Mouse (Mus musculus) heart, embryonic 12.5 days (tissue): ENCODE results near the gene Gpc6. TPM values are rescaled to one million over a fixed set of nuclear protein-coding genes. Genes with fewer than 3 reads are reported as not detected.
A peak's percentile ranks its signal among the peaks of the same experiment; 100 is the strongest.

Source experiments
- ATAC-seq: fragments of 200-750 bp; cut with Nextera tagmentation; 2 replicates; pipeline ENCODE4 v1.8.0; 2017; ENCODE audit warnings: moderate TSS enrichment, moderate library complexity; ENCODE audit not compliant: insufficient number of reproducible peaks, low FRiP score
- H3K27ac ChIP-seq: fragments of 300-500 bp; sonication (generic); 2 replicates; pipeline ENCODE4 v1.5.1; 2016; ENCODE audit warnings: mild to moderate bottlenecking, moderate library complexity; ENCODE audit not compliant: poor library complexity, severe bottlenecking
- H3K27me3 ChIP-seq: fragments of 300-500 bp; sonication (generic); replicated peaks from 2 replicates; pipeline ENCODE4 v1.6.1; 2016; ENCODE audit warnings: mild to moderate bottlenecking, moderate library complexity
- H3K36me3 ChIP-seq: fragments of 300-500 bp; sonication (generic); 2 replicates; pipeline ENCODE4 v1.6.1; 2016; ENCODE audit warnings: mild to moderate bottlenecking, moderate library complexity
- H3K4me1 ChIP-seq: fragments of 300-500 bp; sonication (generic); replicated peaks from 2 replicates; pipeline ENCODE4 v1.6.1; 2016; ENCODE audit warnings: mild to moderate bottlenecking
- H3K4me2 ChIP-seq: fragments of 300-500 bp; sonication (generic); 2 replicates; pipeline ENCODE4 v1.6.1; 2016; ENCODE audit warnings: mild to moderate bottlenecking, moderate library complexity
- H3K4me3 ChIP-seq: fragments of 300-500 bp; sonication (generic); 2 replicates; pipeline ENCODE4 v1.5.1; 2016; ENCODE audit warnings: mild to moderate bottlenecking
- H3K9ac ChIP-seq: fragments of 300-500 bp; sonication (generic); 2 replicates; pipeline ENCODE4 v1.6.1; 2016; ENCODE audit warnings: mild to moderate bottlenecking, moderate library complexity
- H3K9me3 ChIP-seq: fragments of 300-500 bp; sonication (generic); replicated peaks from 2 replicates; pipeline ENCODE4 v1.6.1; 2016; ENCODE audit warnings: mild to moderate bottlenecking, moderate library complexity
- WGBS: fragments of 180-500 bp; shearing (Covaris S2); methylation state at CpG from one replicate; pipeline ENCODE4 v1.1.7; 2016; 5-methylcytosine and 5-hydroxymethylcytosine counted together
- polyA plus RNA-seq: library from polyadenylated mRNA; unstranded; fragments of >200 nt; fragmentation: Nextera tagmentation; extraction: Ambion mirVana; gene quantifications from 2 replicates; pipeline ENCODE4 v1.2.1, GENCODE M21; 2016

The Gpc6 gene
- 15.9 and 17.0 TPM in 2 replicates for polyA plus RNA-seq

DNA sequence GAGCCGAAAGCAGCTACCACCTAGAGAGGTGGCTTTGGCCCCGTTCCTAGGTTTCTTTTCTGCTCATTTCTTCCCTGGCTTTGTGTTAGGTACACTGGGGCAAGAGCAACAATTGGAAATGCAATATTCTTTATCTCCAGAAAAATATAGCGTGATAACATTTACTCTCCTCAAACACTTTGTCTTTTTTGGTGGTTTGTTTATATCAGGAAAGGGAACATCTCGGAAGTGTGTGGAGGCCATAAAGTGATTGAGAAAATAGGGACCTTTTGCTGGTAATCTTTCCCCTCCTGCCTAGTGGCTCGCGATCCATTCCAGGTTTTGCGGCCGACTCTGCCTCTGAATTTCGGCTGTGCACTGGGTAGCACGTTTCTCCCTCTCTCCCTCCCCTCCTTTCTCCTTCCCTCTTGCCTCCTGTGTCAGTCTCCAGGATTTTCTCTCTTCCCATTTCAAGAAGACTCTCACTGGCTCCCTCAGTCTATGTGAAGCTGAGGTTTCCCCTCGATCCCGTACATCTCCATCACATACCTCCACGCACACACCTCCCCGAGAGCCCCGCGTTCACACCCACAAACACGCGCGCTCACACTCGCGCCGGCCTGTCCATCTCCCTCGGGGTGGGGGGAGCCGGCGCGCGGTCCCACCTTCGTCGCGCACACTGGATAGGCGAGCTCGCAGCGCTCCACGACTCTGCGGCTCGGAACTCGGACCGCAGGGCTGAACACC is at the start of gene Gpc6:
Gene Gpc6 (plus strand): TSS at position 440 of the 726 bp plus-strand sequence.
- Histone ChIP-seq H3K4me1 (peaks cover 10% of the 10 kb centered on the region), H3K9ac (peak within 1 kb of the TSS; percentile 79), H3K4me2 (peak within 1 kb of the TSS; percentile 97), H3K4me3 (peak within 1 kb of the TSS; percentile 72), H3K27ac (peak within 1 kb of the TSS; percentile 57), H3K9me3 (no peaks in the 10 kb centered on the region), H3K36me3 (no peaks in the 10 kb centered on the region), H3K27me3 (no peaks in the 10 kb centered on the region; the same call in 1 of the 2 replicates)
- ATAC-seq, result peak; percentile 67
- under 1% methylated on average over 38 of the region's 38 CpGs for WGBS

DNA sequence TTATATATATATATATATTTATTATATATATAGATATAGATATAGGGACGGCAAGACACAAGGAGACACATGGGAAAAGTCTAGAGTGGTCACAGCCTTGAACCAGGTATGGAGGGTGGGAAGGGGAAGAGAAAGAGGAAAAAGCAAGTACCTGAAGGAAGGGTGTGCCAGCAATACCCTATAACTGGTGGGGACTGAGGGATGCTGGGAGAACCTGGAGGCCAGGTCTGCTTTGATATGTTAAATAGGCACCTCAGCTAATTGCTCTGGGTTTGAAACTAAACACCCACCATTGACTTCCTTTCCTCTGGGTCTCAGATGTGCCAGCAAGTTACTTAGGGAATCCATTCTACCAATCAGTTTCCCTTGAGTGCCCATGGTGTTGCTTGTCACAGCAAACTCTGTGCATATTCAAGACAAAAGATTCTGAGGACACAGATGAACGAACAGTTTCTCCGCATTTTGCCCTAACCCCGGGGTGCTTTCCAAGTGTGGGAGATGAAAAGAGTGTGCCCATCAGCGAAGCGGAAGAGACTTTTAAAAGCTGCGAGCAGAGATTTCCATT is 42.6 kb upstream of the Gpc6 start:
- no peak for ATAC-seq
- 58% methylated on average over 7 of the region's 7 CpGs for WGBS
- no peaks in the 10 kb centered on the region for H3K27me3 ChIP-seq
- no peak overlapping the region for H3K9ac ChIP-seq
- no peak overlapping the region for H3K4me3 ChIP-seq
- H3K4me2 ChIP-seq, result no peak overlapping the region
- no peaks in the 10 kb centered on the region for H3K36me3 ChIP-seq
- no peaks in the 10 kb centered on the region for H3K9me3 ChIP-seq
- no peaks in the 10 kb centered on the region for H3K4me1 ChIP-seq
- H3K27ac ChIP-seq, result no peak overlapping the region

DNA sequence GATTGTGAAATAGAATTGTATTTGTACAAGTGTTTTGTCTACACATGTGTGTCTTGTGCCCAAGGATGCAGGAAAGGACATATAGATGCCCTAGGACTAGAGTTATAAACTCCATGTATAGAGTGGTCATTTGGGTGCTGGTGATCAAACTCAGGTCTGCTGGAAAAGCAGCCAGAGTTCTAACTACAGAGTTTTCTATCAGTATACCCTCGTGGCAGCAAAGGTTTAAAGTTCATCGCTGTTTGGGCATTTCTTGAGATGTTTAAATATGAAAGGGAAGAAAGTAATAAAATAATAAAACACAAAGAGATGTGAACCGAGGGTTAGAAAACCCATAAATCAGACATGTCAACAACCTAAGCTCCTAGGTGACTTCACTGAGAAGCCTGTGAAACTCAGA is 30.8 kb upstream of the Gpc6 start:
- Histone ChIP-seq H3K4me2 (no peak overlapping the region), H3K4me3 (no peak overlapping the region), H3K36me3 (no peaks in the 10 kb centered on the region), H3K4me1 (no peaks in the 10 kb centered on the region), H3K27ac (no peak overlapping the region), H3K9ac (no peak overlapping the region), H3K9me3 (0 out of 2 replicates have a peak, but pooled peaks cover 3% of the 10 kb centered on the region), H3K27me3 (no peaks in the 10 kb centered on the region)
- 60% methylated on average over 3 of the region's 3 CpGs for WGBS
- no peak for ATAC-seq

DNA sequence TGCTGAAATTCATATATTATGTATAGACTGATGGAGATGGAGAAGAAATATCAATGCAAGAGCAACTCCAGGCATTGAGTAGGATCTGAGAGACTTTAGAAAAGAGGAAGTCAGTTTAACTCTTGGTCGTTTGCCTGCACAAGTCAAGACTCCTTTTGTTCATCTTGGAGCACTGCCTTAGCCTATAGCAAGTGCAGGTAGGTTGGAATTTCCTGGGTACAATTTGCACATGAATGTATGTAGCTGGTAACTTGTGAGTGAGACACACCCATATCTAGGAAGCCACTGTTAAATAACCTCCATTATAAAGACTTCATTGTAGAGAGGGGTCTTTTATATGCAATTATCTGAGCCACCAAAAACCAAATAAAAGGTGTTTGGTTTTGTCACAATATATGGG is 27.1 kb upstream of the Gpc6 start:
- Histone ChIP-seq H3K36me3 (no peaks in the 10 kb centered on the region), H3K4me1 (no peaks in the 10 kb centered on the region), H3K4me2 (no peak overlapping the region), H3K9ac (no peak overlapping the region), H3K27me3 (no peaks in the 10 kb centered on the region), H3K4me3 (no peak overlapping the region), H3K27ac (no peak overlapping the region), H3K9me3 (no peaks in the 10 kb centered on the region)
- no peak for ATAC-seq
- WGBS, result 40% methylated on average over 1 of the region's 1 CpGs

DNA sequence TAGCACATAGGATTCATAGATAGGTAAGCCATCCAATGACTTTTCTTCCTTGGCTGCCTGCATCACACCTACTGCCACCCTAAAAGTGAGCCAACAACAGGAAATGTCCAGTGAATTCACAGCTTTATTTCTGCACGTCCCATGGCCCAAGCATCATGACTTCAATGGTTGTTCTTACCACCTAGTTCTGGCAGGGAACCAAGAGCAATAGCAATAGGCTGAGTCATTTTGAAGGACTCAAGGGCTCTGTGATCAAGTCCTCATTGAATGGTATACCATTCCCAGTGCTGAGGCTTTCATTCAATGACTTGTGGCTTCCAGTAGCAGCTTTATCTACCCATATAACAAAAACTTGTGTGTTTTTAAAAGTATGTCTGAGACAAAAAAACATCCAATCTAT is 13.3 kb upstream of the Gpc6 start:
- Histone ChIP-seq H3K9me3 (0 out of 2 replicates have a peak, but pooled peaks cover 4% of the 10 kb centered on the region), H3K4me3 (no peak overlapping the region), H3K27me3 (no peaks in the 10 kb centered on the region), H3K4me1 (no peaks in the 10 kb centered on the region), H3K4me2 (no peak overlapping the region), H3K9ac (no peak overlapping the region), H3K36me3 (no peaks in the 10 kb centered on the region), H3K27ac (no peak overlapping the region)
- WGBS, result 69% methylated on average over 1 of the region's 1 CpGs
- no peak for ATAC-seq

- no peak overlapping the region for H3K27ac ChIP-seq
- H3K4me3 ChIP-seq, result no peak overlapping the region
- ATAC-seq, result no peak
- no peak overlapping the region for H3K9ac ChIP-seq
- no peaks in the 10 kb centered on the region for H3K4me1 ChIP-seq
- no peaks in the 10 kb centered on the region for H3K27me3 ChIP-seq
- no peaks in the 10 kb centered on the region for H3K9me3 ChIP-seq
- no peaks in the 10 kb centered on the region for H3K36me3 ChIP-seq
- WGBS, result 65% methylated on average over 6 of the region's 6 CpGs
- no peak overlapping the region for H3K4me2 ChIP-seq
Measured at GRCm38 (mm10) chr14:116916874-116917273, 8.2 kb upstream of the Gpc6 start.

DNA sequence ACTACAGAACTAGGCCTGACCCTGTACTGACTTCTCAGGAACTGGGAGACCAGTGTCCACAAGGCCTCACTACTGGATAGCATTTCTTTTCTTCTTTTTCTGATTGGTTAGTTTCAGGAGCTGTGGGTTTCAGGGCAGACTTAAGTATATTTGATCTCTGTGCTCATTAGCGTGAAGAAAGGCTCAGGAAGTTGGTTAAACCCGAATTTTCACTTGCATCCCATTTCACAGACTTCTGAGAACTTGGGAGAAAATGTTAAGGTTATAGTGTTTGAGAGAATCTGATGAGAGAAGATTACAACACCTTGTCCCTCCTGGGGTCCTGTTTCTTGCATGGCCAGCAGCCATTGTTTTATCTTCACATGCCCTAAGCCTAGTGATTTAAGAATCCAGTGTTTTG is 849 bp upstream of the Gpc6 start:
- no peaks in the 10 kb centered on the region; the same call in 1 of the 2 replicates for H3K27me3 ChIP-seq
- WGBS, result 62% methylated on average over 2 of the region's 2 CpGs
- H3K4me2 ChIP-seq, result peak overlapping the region; percentile 97; the same call in 1 of the 2 replicates
- H3K9ac ChIP-seq, result no peak overlapping the region
- no peak for ATAC-seq
- H3K4me1 ChIP-seq, result peaks cover 10% of the 10 kb centered on the region
- H3K9me3 ChIP-seq, result no peaks in the 10 kb centered on the region
- H3K36me3 ChIP-seq, result no peaks in the 10 kb centered on the region
- H3K4me3 ChIP-seq, result no peak overlapping the region
- no peak overlapping the region for H3K27ac ChIP-seq

DNA sequence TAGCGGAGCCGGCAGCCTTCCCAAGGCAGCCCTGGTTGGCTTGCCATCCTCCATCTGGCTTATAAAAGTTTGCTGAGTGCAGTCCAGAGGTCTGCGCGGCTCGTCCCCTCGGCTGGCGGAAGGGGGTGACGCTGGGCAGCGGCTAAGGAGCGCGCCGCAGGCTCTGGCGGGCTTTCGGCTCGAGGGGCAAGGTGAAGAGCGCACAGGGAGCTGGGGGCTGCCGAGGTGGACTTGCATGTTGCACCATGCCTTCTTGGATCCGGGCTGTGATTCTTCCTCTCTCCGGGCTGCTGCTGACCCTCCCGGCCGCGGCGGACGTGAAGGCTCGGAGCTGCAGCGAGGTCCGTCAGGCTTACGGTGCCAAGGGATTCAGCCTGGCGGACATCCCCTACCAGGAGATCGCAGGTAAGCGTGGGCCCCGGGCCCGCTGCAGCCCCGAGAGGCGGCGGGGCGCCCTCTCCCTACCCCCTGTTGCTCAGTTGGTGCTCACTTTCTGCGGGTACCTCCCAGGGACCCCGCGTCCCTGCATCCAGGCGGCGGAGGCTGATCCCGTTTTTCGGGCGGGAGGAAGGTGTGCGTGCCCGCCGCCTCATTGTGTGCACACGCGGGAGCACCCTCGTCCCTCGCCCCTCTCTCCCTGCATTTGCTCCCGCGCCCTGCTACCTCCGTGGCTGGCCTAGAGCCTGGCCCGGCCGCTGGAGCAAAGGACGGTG is 732 bp downstream of the Gpc6 start:
- Histone ChIP-seq H3K27me3 (no peaks in the 10 kb centered on the region; the same call in 1 of the 2 replicates), H3K4me1 (peaks cover 10% of the 10 kb centered on the region), H3K9me3 (no peaks in the 10 kb centered on the region), H3K27ac (peak overlapping the region; percentile 57), H3K9ac (peak overlapping the region; percentile 79), H3K4me2 (peak overlapping the region; percentile 97), H3K36me3 (no peaks in the 10 kb centered on the region), H3K4me3 (peak overlapping the region; percentile 72)
- under 1% methylated on average over 58 of the region's 58 CpGs for WGBS
- ATAC-seq, result peak; percentile 38

DNA sequence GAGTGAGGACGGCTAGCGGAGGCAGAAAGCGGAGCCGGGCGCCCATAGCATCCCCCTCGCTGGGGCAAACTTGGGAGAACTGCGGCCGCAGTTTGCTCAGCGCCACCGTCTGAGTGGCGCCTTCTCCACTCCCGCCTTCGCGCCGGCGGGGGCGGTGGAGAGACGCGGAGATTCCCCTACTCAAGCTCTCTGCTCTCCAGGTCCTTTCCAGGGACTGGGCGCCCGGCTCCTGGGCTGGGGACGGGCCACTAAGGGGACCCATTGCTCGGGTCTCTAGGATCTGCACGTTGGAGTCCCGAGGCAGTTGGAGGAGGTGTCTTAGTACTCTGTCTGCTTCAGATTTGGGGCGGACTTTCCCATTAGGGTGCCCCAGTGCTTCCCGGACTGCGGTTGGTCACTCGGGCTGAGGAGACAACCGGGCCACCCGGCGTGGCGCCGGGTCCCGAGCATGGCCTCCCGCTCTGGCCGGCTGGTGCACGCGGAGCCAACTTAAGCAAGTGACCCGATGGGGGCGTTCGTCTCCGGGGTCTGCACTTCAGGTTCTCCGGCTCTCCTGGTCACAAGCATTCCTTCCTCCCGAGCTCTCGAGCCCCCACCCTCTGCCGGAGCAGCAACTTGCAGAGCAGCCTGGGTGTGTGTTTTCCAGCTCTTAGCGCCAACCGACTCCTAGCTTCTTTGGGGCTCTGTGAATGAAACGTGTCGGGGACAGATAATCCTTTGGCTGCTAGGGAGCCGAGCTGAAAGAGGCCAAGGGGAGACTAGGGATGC is 1.5 kb downstream of the Gpc6 start:
- H3K36me3 ChIP-seq, result no peaks in the 10 kb centered on the region
- peak; percentile 80 for ATAC-seq
- peak overlapping the region; percentile 79 for H3K9ac ChIP-seq
- peak overlapping the region; percentile 57 for H3K27ac ChIP-seq
- H3K4me2 ChIP-seq, result peak overlapping the region; percentile 97
- H3K4me3 ChIP-seq, result peak overlapping the region; percentile 72
- no peaks in the 10 kb centered on the region; the same call in 1 of the 2 replicates for H3K27me3 ChIP-seq
- no peaks in the 10 kb centered on the region for H3K9me3 ChIP-seq
- peaks cover 10% of the 10 kb centered on the region for H3K4me1 ChIP-seq
- under 1% methylated on average over 51 of the region's 52 CpGs for WGBS

- H3K27me3 ChIP-seq, result no peaks in the 10 kb centered on the region; the same call in 1 of the 2 replicates
- H3K27ac ChIP-seq, result peak overlapping the region; percentile 57; the same call in 1 of the 2 replicates
- peaks cover 10% of the 10 kb centered on the region for H3K4me1 ChIP-seq
- H3K9me3 ChIP-seq, result no peaks in the 10 kb centered on the region
- H3K36me3 ChIP-seq, result no peaks in the 10 kb centered on the region
- peak overlapping the region; percentile 97 for H3K4me2 ChIP-seq
- ATAC-seq, result no peak
- 2% methylated on average over 21 of the region's 21 CpGs for WGBS
- H3K4me3 ChIP-seq, result peak overlapping the region; percentile 72
- H3K9ac ChIP-seq, result 0 out of 2 replicates have a peak overlapping the region, but pooled peaks have one; percentile 79
Measured at GRCm38 (mm10) chr14:116927341-116928315, 2.5 kb downstream of the Gpc6 start.
